Mouse (Mus musculus) myocyte (in vitro differentiated cells): ENCODE measurements around the gene Baiap2. TPM values are rescaled to one million over a fixed set of nuclear protein-coding genes. Genes with fewer than 3 reads are reported as not detected.
A peak's percentile ranks its signal among the peaks of the same experiment; 100 is the strongest.

Experiments
- H3K27me3 ChIP-seq: one replicate; pipeline ENCODE4 v1.6.1; 2011; ENCODE audit not compliant: control insufficient read depth, insufficient read depth, insufficient read length
- H3K36me3 ChIP-seq: one replicate; pipeline ENCODE4 v1.6.1; 2011; ENCODE audit not compliant: control insufficient read depth, insufficient read depth
- H3K4me2 ChIP-seq: one replicate; pipeline ENCODE4 v1.6.1; 2011; ENCODE audit warnings: low read depth, control low read depth
- H3K4me3 ChIP-seq: one replicate; pipeline ENCODE4 v1.5.1; 2011; ENCODE audit warnings: mild to moderate bottlenecking, control low read depth, moderate library complexity
- H3K79me2 ChIP-seq: one replicate; pipeline ENCODE4 v1.6.1; 2011; ENCODE audit not compliant: control insufficient read depth, insufficient read depth
- H3ac ChIP-seq: one replicate; pipeline ENCODE4 v1.6.1; 2011; ENCODE audit not compliant: control insufficient read depth, insufficient read length
- CEBPB ChIP-seq: IDR thresholded peaks from 2 replicates; pipeline ENCODE4 v1.6.1; 2011; ENCODE audit warnings: mild to moderate bottlenecking, moderate library complexity; ENCODE audit not compliant: poor library complexity, insufficient read depth, severe bottlenecking
- E2F4 ChIP-seq: IDR thresholded peaks from one replicate; pipeline ENCODE4 v1.6.1; 2011; ENCODE audit warnings: mild to moderate bottlenecking, control low read depth, moderate library complexity; ENCODE audit not compliant: insufficient read depth
- MAX ChIP-seq: IDR thresholded peaks from one replicate; pipeline ENCODE4 v1.6.1; 2011; ENCODE audit warnings: low read depth, mild to moderate bottlenecking, control low read depth
- MYOD1 ChIP-seq, 3 experiments: IDR thresholded peaks; one replicate each; pipeline ENCODE4 v1.6.1; 2011; ENCODE audit warnings: control low read depth in 2 of 3, low read depth in 2 of 3, mild to moderate bottlenecking in 2 of 3, moderate library complexity in 1 of 3; ENCODE audit not compliant: insufficient read length in 2 of 3, control insufficient read depth in 1 of 3
- MYOG ChIP-seq, 3 experiments: IDR thresholded peaks; one replicate each; pipeline ENCODE4 v1.6.1; 2011; ENCODE audit warnings: control low read depth in 2 of 3, low read depth in 2 of 3, mild to moderate bottlenecking in 2 of 3; ENCODE audit not compliant: insufficient read length in 2 of 3, control insufficient read depth in 1 of 3, insufficient read depth in 1 of 3
- POLR2A ChIP-seq: IDR thresholded peaks from one replicate; pipeline ENCODE4 v1.6.1; 2011; ENCODE audit warnings: low read depth, mild to moderate bottlenecking, control low read depth, moderate library complexity; ENCODE audit not compliant: insufficient read length
- POLR2AphosphoS2 ChIP-seq: IDR thresholded peaks from one replicate; pipeline ENCODE4 v1.6.1; 2011; ENCODE audit warnings: low read depth, control low read depth; ENCODE audit not compliant: insufficient read length
- REST ChIP-seq: IDR thresholded peaks from one replicate; pipeline ENCODE4 v1.6.1; 2011; ENCODE audit warnings: mild to moderate bottlenecking, control low read depth, moderate library complexity; ENCODE audit not compliant: insufficient read depth, insufficient read length
- SRF ChIP-seq: IDR thresholded peaks from one replicate; pipeline ENCODE4 v1.6.1; 2011; ENCODE audit warnings: low read depth; ENCODE audit not compliant: control insufficient read depth, insufficient read length
- TCF12 ChIP-seq: IDR thresholded peaks from one replicate; pipeline ENCODE4 v1.6.1; 2011; ENCODE audit warnings: mild to moderate bottlenecking, control low read depth; ENCODE audit not compliant: poor library complexity, insufficient read depth, severe bottlenecking
- TCF3 ChIP-seq: IDR thresholded peaks from one replicate; pipeline ENCODE4 v1.6.1; 2011; ENCODE audit warnings: low read depth, control low read depth; ENCODE audit not compliant: insufficient read length
- USF1 ChIP-seq: IDR thresholded peaks from one replicate; pipeline ENCODE4 v1.6.1; 2011; ENCODE audit warnings: low read depth, mild to moderate bottlenecking, control low read depth, moderate library complexity
- polyA plus RNA-seq: library from polyadenylated mRNA; unstranded; fragments of >200 nt; fragmentation: generic; extraction: Trizol; gene quantifications from one replicate; pipeline ENCODE4 v1.2.1, GENCODE M21; 2012; ENCODE audit warnings: missing spikeins

Baiap2 gene
- polyA plus RNA-seq, 1 experiment = 23.0 TPM

GRCm38 (mm10) chr11:119948305-119948704, 5.7 kb downstream of the Baiap2 start:
- Histone ChIP-seq H3ac (no peak overlapping the region), H3K79me2 (peaks cover 96% of the 10 kb centered on the region), H3K36me3 (no peaks in the 10 kb centered on the region), H3K4me3 (no peak overlapping the region), H3K27me3 (no peaks in the 10 kb centered on the region), H3K4me2 (peak overlapping the region; percentile 58)
- peak in 1 of 3 experiments; percentile 60 for TF ChIP-seq MYOG (IDR thresholded peaks at IDR 0.05; ENCODE audit: control insufficient read depth in 1 of 3, insufficient read depth in 1 of 3, insufficient read length in 2 of 3, low read depth in 2 of 3)
- peak; percentile 88 for TF ChIP-seq CEBPB
- peak in 1 of 3 experiments; percentile 75 for TF ChIP-seq MYOD1 (IDR thresholded peaks at IDR 0.05; ENCODE audit: control insufficient read depth in 1 of 3, insufficient read length in 2 of 3, low read depth in 2 of 3)
- TF ChIP-seq TCF3 = no peak
- no peak for TF ChIP-seq MAX

GRCm38 (mm10) chr11:119948803-119949202, 6.2 kb downstream of the Baiap2 start:
- Histone ChIP-seq H3K4me2 (peak overlapping the region; percentile 58), H3K4me3 (no peak overlapping the region), H3ac (no peak overlapping the region), H3K27me3 (no peaks in the 10 kb centered on the region), H3K79me2 (peaks cover 96% of the 10 kb centered on the region), H3K36me3 (no peaks in the 10 kb centered on the region)
- no peak for TF ChIP-seq TCF3
- TF ChIP-seq POLR2A = no peak
- TF ChIP-seq USF1 = no peak
- TF ChIP-seq SRF = no peak

GRCm38 (mm10) chr11:119950535-119950934, 8.0 kb downstream of the Baiap2 start:
- no peaks in the 10 kb centered on the region for H3K27me3 ChIP-seq
- no peaks in the 10 kb centered on the region for H3K36me3 ChIP-seq
- no peak for TF ChIP-seq TCF3
- TF ChIP-seq E2F4 = no peak
- TF ChIP-seq POLR2AphosphoS2 = no peak
- TF ChIP-seq MYOG (IDR thresholded peaks at IDR 0.05; ENCODE audit: control insufficient read depth in 1 of 3, insufficient read depth in 1 of 3, insufficient read length in 2 of 3, low read depth in 2 of 3) = no peak
- TF ChIP-seq REST = no peak
- TF ChIP-seq POLR2A = no peak
- no peak for TF ChIP-seq MAX

GRCm38 (mm10) chr11:119951326-119951725, 8.8 kb downstream of the Baiap2 start:
- H3K4me2 ChIP-seq = no peak overlapping the region
- H3ac ChIP-seq = no peak overlapping the region
- H3K79me2 ChIP-seq = peaks cover 96% of the 10 kb centered on the region

More at GRCm38 (mm10) chr11:119950535-119950934, 8.0 kb downstream of the Baiap2 start:
- Histone ChIP-seq H3K4me2 (no peak overlapping the region), H3K79me2 (peaks cover 96% of the 10 kb centered on the region), H3K4me3 (no peak overlapping the region), H3ac (no peak overlapping the region)

GRCm38 (mm10) chr11:119952429-119953224, 10.1 kb downstream of the Baiap2 start:
- H3K79me2 ChIP-seq = peaks cover 94% of the 10 kb centered on the region
- H3ac ChIP-seq = no peak overlapping the region
- H3K4me3 ChIP-seq = no peak overlapping the region
- no peaks in the 10 kb centered on the region for H3K27me3 ChIP-seq
- H3K4me2 ChIP-seq = peak overlapping the region; percentile 20
- TF ChIP-seq E2F4 (no peak), REST (no peak)
- H3K36me3 ChIP-seq = no peaks in the 10 kb centered on the region

More at GRCm38 (mm10) chr11:119951326-119951725, 8.8 kb downstream of the Baiap2 start:
- H3K4me3 ChIP-seq = no peak overlapping the region
- no peak for TF ChIP-seq MAX
- TF ChIP-seq SRF = no peak
- no peak for TF ChIP-seq TCF3
- TF ChIP-seq TCF12 = no peak
- no peaks in the 10 kb centered on the region for H3K27me3 ChIP-seq
- H3K36me3 ChIP-seq = no peaks in the 10 kb centered on the region

GRCm38 (mm10) chr11:119954233-119954632, 11.7 kb downstream of the Baiap2 start:
- no peaks in the 10 kb centered on the region for H3K27me3 ChIP-seq
- no peaks in the 10 kb centered on the region for H3K36me3 ChIP-seq
- H3K4me2 ChIP-seq = no peak overlapping the region
- no peak overlapping the region for H3ac ChIP-seq
- H3K79me2 ChIP-seq = peaks cover 78% of the 10 kb centered on the region
- TF ChIP-seq TCF3 (no peak), REST (no peak), MYOD1 (IDR thresholded peaks at IDR 0.05; ENCODE audit: control insufficient read depth in 1 of 3, insufficient read length in 2 of 3, low read depth in 2 of 3) (no peak), POLR2AphosphoS2 (no peak), MAX (no peak), SRF (no peak), TCF12 (no peak), POLR2A (no peak), CEBPB (no peak), USF1 (no peak), E2F4 (no peak), MYOG (IDR thresholded peaks at IDR 0.05; ENCODE audit: control insufficient read depth in 1 of 3, insufficient read depth in 1 of 3, insufficient read length in 2 of 3, low read depth in 2 of 3) (no peak)
- no peak overlapping the region for H3K4me3 ChIP-seq
